Mouse (Mus musculus) kidney, adult 9 months (tissue): ENCODE data around the gene Lemd1.
"Not testable (repeated sequence)": the region's sequence is repeated elsewhere in the genome, so short reads cannot be mapped to it uniquely, and the experiment has no call there.

ENCODE experiments used
- DNase-seq: peaks from one replicate; pipeline ENCODE4 v3.0.0; 2022

Gene Lemd1

GRCm38 (mm10) chr1:132263618-132264017, 72.4 kb downstream of the Lemd1 start:
- no peak for DNase-seq

GRCm38 (mm10) chr1:132264577-132264976, 73.3 kb downstream of the Lemd1 start:
- no peak for DNase-seq

GRCm38 (mm10) chr1:132265211-132265859, 74.1 kb downstream of the Lemd1 start:
- no peak for DNase-seq

- no peak for DNase-seq
These were observed 74.7 kb downstream of the Lemd1 start for GRCm38 (mm10) chr1:132265936-132266335.

GRCm38 (mm10) chr1:132266791-132267557, 75.7 kb downstream of the Lemd1 start:
- DNase-seq = peak; percentile 63

- DNase-seq = no peak
These were observed 76.7 kb downstream of the Lemd1 start for GRCm38 (mm10) chr1:132267959-132268358.

- no peak for DNase-seq
These were observed 77.3 kb downstream of the Lemd1 start for GRCm38 (mm10) chr1:132268418-132269060.

- no peak for DNase-seq
These were observed 80.0 kb downstream of the Lemd1 start for GRCm38 (mm10) chr1:132271237-132271636.

- no peak for DNase-seq
These were observed 85.5 kb downstream of the Lemd1 start for GRCm38 (mm10) chr1:132276694-132277093.

- no peak for DNase-seq
These were observed 85.9 kb downstream of the Lemd1 start for GRCm38 (mm10) chr1:132277124-132277523.

- DNase-seq = not testable (repeated sequence)
These were observed 89.4 kb downstream of the Lemd1 start for GRCm38 (mm10) chr1:132280636-132281035.

- no peak for DNase-seq
These were observed 90.4 kb downstream of the Lemd1 start for GRCm38 (mm10) chr1:132281523-132282176.

GRCm38 (mm10) chr1:132282177-132282536, 90.9 kb downstream of the Lemd1 start:
- no peak for DNase-seq

- DNase-seq = no peak
These were observed 91.8 kb downstream of the Lemd1 start for GRCm38 (mm10) chr1:132283018-132283417.

GRCm38 (mm10) chr1:132286735-132287134, 95.5 kb downstream of the Lemd1 start:
- no peak for DNase-seq

GRCm38 (mm10) chr1:132287445-132287844, 96.2 kb downstream of the Lemd1 start:
- DNase-seq = no peak

GRCm38 (mm10) chr1:132287991-132288451, 96.8 kb downstream of the Lemd1 start:
- DNase-seq = no peak

- no peak for DNase-seq
These were observed 98.7 kb downstream of the Lemd1 start for GRCm38 (mm10) chr1:132289965-132290364.

GRCm38 (mm10) chr1:132290921-132291675, 99.9 kb downstream of the Lemd1 start:
- DNase-seq = no peak

- DNase-seq = no peak
These were observed 100.5 kb downstream of the Lemd1 start for GRCm38 (mm10) chr1:132291706-132292105.

GRCm38 (mm10) chr1:132292318-132293129, 101.3 kb downstream of the Lemd1 start:
- DNase-seq = no peak

- no peak for DNase-seq
These were observed 104.3 kb downstream of the Lemd1 start for GRCm38 (mm10) chr1:132295506-132295905.
